Mouse (Mus musculus) liver, embryonic 14.5 days (tissue): Measurements from ENCODE around the gene Cfap45. TPM values are rescaled to one million over a fixed set of nuclear protein-coding genes. Genes with fewer than 3 reads are reported as not detected.

Experiments
- ATAC-seq: fragments of 200-750 bp; cut with Nextera tagmentation; 2 replicates; pipeline ENCODE4 v1.8.0; 2017; ENCODE audit warnings: moderate number of reproducible peaks, mild to moderate bottlenecking, moderate library complexity; ENCODE audit not compliant: insufficient read depth
- DNase-seq, 3 experiments: peaks; one replicate each; pipeline ENCODE4 v3.0.0-alpha.2; 2012 to 2013; ENCODE audit warnings: low read depth in 3 of 3, low spot score in 3 of 3
- H3K27ac ChIP-seq: fragments of 300-500 bp; sonication (generic); 2 replicates; pipeline ENCODE4 v1.5.1; 2014; ENCODE audit warnings: moderate library complexity, mild to moderate bottlenecking, control low read depth, inconsistent platforms
- H3K27me3 ChIP-seq: fragments of 300-500 bp; sonication (generic); 2 replicates; pipeline ENCODE4 v1.6.1; 2014; ENCODE audit warnings: mild to moderate bottlenecking, low read length, moderate library complexity; ENCODE audit not compliant: control insufficient read depth, insufficient read depth
- H3K36me3 ChIP-seq: fragments of 300-500 bp; sonication (generic); replicated peaks from 2 replicates; pipeline ENCODE4 v1.6.1; 2014; ENCODE audit warnings: low read depth; ENCODE audit not compliant: control insufficient read depth, insufficient read depth
- H3K4me1 ChIP-seq, 2 experiments: fragments of 200-500 bp in 1 of 2; fragments of 300-500 bp in 1 of 2; sonication (generic) in 1 of 2; replicated peaks; 2 replicates each; pipeline ENCODE4 v1.6.1; 2012 to 2014; ENCODE audit warnings: antibody characterized with exemption in 1 of 2, inconsistent platforms in 1 of 2, low read length in 1 of 2; ENCODE audit not compliant: control insufficient read depth in 2 of 2, insufficient read depth in 2 of 2
- H3K4me2 ChIP-seq: fragments of 300-500 bp; sonication (generic); 2 replicates; pipeline ENCODE4 v1.6.1; 2014; ENCODE audit warnings: low read depth, mild to moderate bottlenecking, control low read depth, moderate library complexity
- H3K4me3 ChIP-seq, 2 experiments: fragments of 200-500 bp in 1 of 2; fragments of 300-500 bp in 1 of 2; sonication (generic) in 1 of 2; 2 replicates each; pipeline ENCODE4 v1.5.1; 2012 to 2014; ENCODE audit warnings: low read depth in 2 of 2, low read length in 2 of 2, mild to moderate bottlenecking in 2 of 2, control low read depth in 1 of 2, inconsistent platforms in 1 of 2, moderate library complexity in 1 of 2; ENCODE audit not compliant: insufficient read depth in 1 of 2
- H3K9ac ChIP-seq: fragments of 300-500 bp; sonication (generic); replicated peaks from 2 replicates; pipeline ENCODE4 v1.6.1; 2014; ENCODE audit warnings: mild to moderate bottlenecking, control low read depth, moderate library complexity
- H3K9me3 ChIP-seq: fragments of 300-500 bp; sonication (generic); 2 replicates; pipeline ENCODE4 v1.6.1; 2016; ENCODE audit warnings: low read length, mixed read lengths; ENCODE audit not compliant: control insufficient read depth
- CTCF ChIP-seq: IDR thresholded peaks from 2 replicates; pipeline ENCODE4 v1.5.1; 2016; ENCODE audit warnings: antibody characterized with exemption, low read depth, control low read depth
- EP300 ChIP-seq: IDR thresholded peaks from 2 replicates; pipeline ENCODE4 v1.6.1; 2016; ENCODE audit warnings: antibody characterized with exemption, low read depth
- WGBS: fragments of 180-500 bp; shearing (Covaris S2); extraction: QIAGEN DNeasy Blood & Tissue Kit; methylation state at CpG from one replicate; pipeline ENCODE4 v1.1.7; 2014; ENCODE audit not compliant: insufficient replicate concordance; 5-methylcytosine and 5-hydroxymethylcytosine counted together
- polyA plus RNA-seq, 2 experiments: library from polyadenylated mRNA; depleted of rRNA in 1 of 2; stranded (reverse) in 1 of 2; unstranded in 1 of 2; fragments of >200 nt; fragmentation: Nextera tagmentation in 1 of 2; extraction: Ambion mirVana in 1 of 2; gene quantifications; 2 replicates each; pipeline versions ENCODE4 v1.2.1 to v1.2.3; 2012 to 2014

Gene Cfap45
- polyA plus RNA-seq, 2 experiments = 0.22 to 0.28 TPM

DNA sequence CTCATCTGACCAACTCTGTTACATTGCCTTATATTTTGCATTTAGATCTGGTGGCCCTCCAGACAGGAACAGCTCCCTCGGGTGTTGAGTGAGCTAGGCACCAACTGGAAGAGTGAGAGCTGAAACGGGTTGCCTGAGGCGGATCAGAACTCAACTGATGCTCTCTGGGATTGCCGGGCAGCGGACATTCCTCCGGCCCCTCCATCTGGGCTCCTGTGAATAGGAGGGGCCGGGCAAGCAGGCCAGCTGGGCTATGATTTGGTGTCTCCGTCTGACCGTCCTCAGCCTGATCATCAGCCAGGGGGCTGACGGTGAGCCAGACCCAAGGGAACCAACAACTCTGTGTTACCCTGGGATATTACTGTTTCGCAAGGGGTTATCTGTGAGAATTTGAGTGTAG lies 36.4 kb upstream of the Cfap45 start:
- DNase-seq (no peak), ATAC-seq (no peak)
- no peak overlapping the region for H3K4me2 ChIP-seq
- WGBS = 62% methylated on average over 11 of the region's 11 CpGs
- no peak overlapping the region for H3K27ac ChIP-seq
- H3K36me3 ChIP-seq = no peaks in the 10 kb centered on the region
- no peak for TF ChIP-seq CTCF
- no peak for TF ChIP-seq EP300
- peaks cover 8% of the 10 kb centered on the region for H3K27me3 ChIP-seq
- no peak overlapping the region for H3K9ac ChIP-seq
- H3K4me3 ChIP-seq = no peak overlapping the region
- no peaks in the 10 kb centered on the region for H3K9me3 ChIP-seq
- no peaks in the 10 kb centered on the region; a peak in 1 of 4 replicates for H3K4me1 ChIP-seq

GRCm38 (mm10) chr1:172484671-172485070 lies 35.9 kb upstream of the Cfap45 start:
- Histone ChIP-seq H3K9me3 (no peaks in the 10 kb centered on the region), H3K36me3 (no peaks in the 10 kb centered on the region), H3K27ac (no peak overlapping the region), H3K27me3 (peaks cover 8% of the 10 kb centered on the region), H3K9ac (no peak overlapping the region), H3K4me1 (no peaks in the 10 kb centered on the region; a peak in 1 of 4 replicates), H3K4me3 (no peak overlapping the region), H3K4me2 (no peak overlapping the region)
- no peak for DNase-seq
- TF ChIP-seq EP300 (no peak), CTCF (no peak)
- WGBS = 70% methylated on average over 13 of the region's 13 CpGs
- ATAC-seq = no peak

GRCm38 (mm10) chr1:172485821-172486220 lies 34.8 kb upstream of the Cfap45 start:
- Histone ChIP-seq H3K9me3 (no peaks in the 10 kb centered on the region), H3K4me1 (no peaks in the 10 kb centered on the region; a peak in 1 of 4 replicates), H3K9ac (no peak overlapping the region), H3K27me3 (peaks cover 7% of the 10 kb centered on the region), H3K36me3 (no peaks in the 10 kb centered on the region), H3K27ac (no peak overlapping the region), H3K4me3 (no peak overlapping the region), H3K4me2 (no peak overlapping the region)
- DNase-seq (no peak), ATAC-seq (no peak)
- no peak for TF ChIP-seq EP300
- no peak for TF ChIP-seq CTCF
- WGBS = 62% methylated on average over 6 of the region's 6 CpGs

- Histone ChIP-seq H3K4me3 (no peak overlapping the region), H3K9ac (no peak overlapping the region), H3K9me3 (no peaks in the 10 kb centered on the region), H3K36me3 (no peaks in the 10 kb centered on the region), H3K27ac (no peak overlapping the region), H3K4me1 (no peaks in the 10 kb centered on the region; a peak in 1 of 4 replicates), H3K27me3 (peaks cover 6% of the 10 kb centered on the region), H3K4me2 (no peak overlapping the region)
- WGBS = 40% methylated on average over 4 of the region's 4 CpGs
- ATAC-seq = no peak
- TF ChIP-seq EP300 = no peak
- TF ChIP-seq CTCF = no peak
- no peak for DNase-seq
These were observed 34.4 kb upstream of the Cfap45 start for GRCm38 (mm10) chr1:172486236-172486635.

- ATAC-seq (no peak), DNase-seq (no peak)
- no peak for TF ChIP-seq CTCF
- no peak for TF ChIP-seq EP300
- H3K27ac ChIP-seq = no peak overlapping the region
- no peaks in the 10 kb centered on the region for H3K36me3 ChIP-seq
- H3K9ac ChIP-seq = no peak overlapping the region
- H3K27me3 ChIP-seq = peaks cover 6% of the 10 kb centered on the region
- 54% methylated on average over 5 of the region's 5 CpGs for WGBS
- no peaks in the 10 kb centered on the region for H3K4me1 ChIP-seq
- H3K4me2 ChIP-seq = no peak overlapping the region
- H3K9me3 ChIP-seq = no peaks in the 10 kb centered on the region
- no peak overlapping the region for H3K4me3 ChIP-seq
These were observed 34.0 kb upstream of the Cfap45 start for GRCm38 (mm10) chr1:172486651-172487050.
